Mouse (Mus musculus) erythroblast, embryonic 14.5 days (primary cell): ENCODE data around the gene Pde7b. TPM values are rescaled to one million over a fixed set of nuclear protein-coding genes. Genes with fewer than 3 reads are reported as not detected.

Experiments used
- H3K27me3 ChIP-seq: 2 replicates; pipeline ENCODE4 v1.6.1; 2012; ENCODE audit warnings: inconsistent platforms; ENCODE audit not compliant: control insufficient read depth
- H3K36me3 ChIP-seq: 2 replicates; pipeline ENCODE4 v1.6.1; 2012; ENCODE audit warnings: mild to moderate bottlenecking, inconsistent platforms; ENCODE audit not compliant: control insufficient read depth
- H3K4me1 ChIP-seq: 2 replicates; pipeline ENCODE4 v1.6.1; 2012; ENCODE audit warnings: inconsistent platforms; ENCODE audit not compliant: control insufficient read depth
- H3K4me3 ChIP-seq: replicated peaks from 2 replicates; pipeline ENCODE3; 2012; ENCODE audit warnings: moderate library complexity, mild to moderate bottlenecking, inconsistent platforms
- H3K9me3 ChIP-seq: 2 replicates; pipeline ENCODE4 v1.6.1; 2012; ENCODE audit warnings: low read length, inconsistent platforms, mixed read lengths; ENCODE audit not compliant: control insufficient read depth
- GATA1 ChIP-seq: IDR thresholded peaks from 2 replicates; pipeline ENCODE4 v1.6.1; 2012; ENCODE audit warnings: low read length, inconsistent platforms, mixed read lengths
- TAL1 ChIP-seq: IDR thresholded peaks from 3 replicates; pipeline ENCODE4 v1.6.1; 2012; ENCODE audit warnings: low read length, inconsistent platforms, mixed read lengths
- polyA plus RNA-seq: library from polyadenylated mRNA; stranded (reverse); fragments of >175 nt; gene quantifications from 2 replicates; pipeline ENCODE4 v1.2.3, GENCODE M21; 2012

The Pde7b gene
- polyA plus RNA-seq, 1 experiment: not detected

- no peaks in the 10 kb centered on the region for H3K27me3 ChIP-seq
- no peaks in the 10 kb centered on the region for H3K9me3 ChIP-seq
- H3K36me3 ChIP-seq: peaks cover 69% of the 10 kb centered on the region
- TF ChIP-seq GATA1: no peak
- TF ChIP-seq TAL1: no peak
- peaks cover 32% of the 10 kb centered on the region for H3K4me1 ChIP-seq
- peak overlapping the region; percentile 98 for H3K4me3 ChIP-seq
Observed at GRCm38 (mm10) chr10:20348894-20349293, 376.0 kb downstream of the Pde7b start.

Other genes starting within 250 kb of the Pde7b start
- 0.36 and 0.60 TPM in 2 replicates for gene Ahi1, start 227.5 kb upstream of the Pde7b start, polyA plus RNA-seq